Mouse (Mus musculus) kidney, embryonic 14.5 days (tissue): Measurements from ENCODE around the gene Cfap126. TPM values are rescaled to one million over a fixed set of nuclear protein-coding genes. Genes with fewer than 3 reads are reported as not detected.

ENCODE experiments used
- ATAC-seq: fragments of 200-750 bp; cut with Nextera tagmentation; 2 replicates; pipeline ENCODE4 v1.8.0; 2017; ENCODE audit warnings: moderate number of reproducible peaks, mild to moderate bottlenecking, moderate TSS enrichment, moderate library complexity; ENCODE audit not compliant: low FRiP score, low TSS enrichment
- H3K27ac ChIP-seq: fragments of 300-500 bp; sonication (generic); 2 replicates; pipeline ENCODE4 v1.5.1; 2014; ENCODE audit warnings: low read depth, mild to moderate bottlenecking, low read length, moderate library complexity, mixed read lengths
- H3K27me3 ChIP-seq: fragments of 300-500 bp; sonication (generic); 2 replicates; pipeline ENCODE4 v1.6.1; 2014; ENCODE audit warnings: mild to moderate bottlenecking, low read length; ENCODE audit not compliant: control insufficient read depth, insufficient read depth
- H3K36me3 ChIP-seq: fragments of 300-500 bp; sonication (generic); 2 replicates; pipeline ENCODE4 v1.6.1; 2014; ENCODE audit warnings: low read length, mixed read lengths; ENCODE audit not compliant: control insufficient read depth, insufficient read depth
- H3K4me1 ChIP-seq: fragments of 300-500 bp; sonication (generic); 2 replicates; pipeline ENCODE4 v1.6.1; 2014; ENCODE audit warnings: low read length, mixed read lengths; ENCODE audit not compliant: control insufficient read depth, insufficient read depth
- H3K4me2 ChIP-seq: fragments of 300-500 bp; sonication (generic); replicated peaks from 2 replicates; pipeline ENCODE4 v1.6.1; 2014; ENCODE audit warnings: low read depth, mild to moderate bottlenecking, low read length
- H3K4me3 ChIP-seq: fragments of 300-500 bp; sonication (generic); 2 replicates; pipeline ENCODE4 v1.5.1; 2014; ENCODE audit warnings: mild to moderate bottlenecking, low read length
- H3K9ac ChIP-seq: fragments of 300-500 bp; sonication (generic); 2 replicates; pipeline ENCODE4 v1.6.1; 2014; ENCODE audit warnings: low read depth, mild to moderate bottlenecking, low read length, moderate library complexity
- H3K9me3 ChIP-seq: fragments of 300-500 bp; sonication (generic); 2 replicates; pipeline ENCODE4 v1.6.1; 2016; ENCODE audit warnings: low read length; ENCODE audit not compliant: control insufficient read depth
- WGBS: fragments of 180-500 bp; shearing (Covaris S2); extraction: QIAGEN DNeasy Blood & Tissue Kit; methylation state at CpG from one replicate; pipeline ENCODE4 v1.1.7; 2014; 5-methylcytosine and 5-hydroxymethylcytosine counted together
- polyA plus RNA-seq: library from polyadenylated mRNA; unstranded; fragments of >200 nt; fragmentation: Nextera tagmentation; extraction: Ambion mirVana; gene quantifications from 2 replicates; pipeline ENCODE4 v1.2.1, GENCODE M21; 2014

The Cfap126 gene
- polyA plus RNA-seq, 1 experiment from 2014 or later = 2.9 TPM

GRCm38 (mm10) chr1:171112986-171113385 is 732 bp upstream of the Cfap126 start:
- H3K9me3 ChIP-seq = no peaks in the 10 kb centered on the region
- H3K27ac ChIP-seq = no peak overlapping the region
- H3K4me1 ChIP-seq = no peaks in the 10 kb centered on the region
- no peak overlapping the region for H3K4me3 ChIP-seq
- H3K27me3 ChIP-seq = no peaks in the 10 kb centered on the region; the same call in 1 of the 2 replicates
- no peak overlapping the region for H3K4me2 ChIP-seq
- no peaks in the 10 kb centered on the region for H3K36me3 ChIP-seq
- WGBS = 75% methylated on average over 4 of the region's 4 CpGs
- H3K9ac ChIP-seq = no peak overlapping the region
- no peak for ATAC-seq

- WGBS = 70% methylated on average over 4 of the region's 4 CpGs
- no peak overlapping the region for H3K4me3 ChIP-seq
- no peak overlapping the region for H3K27ac ChIP-seq
- H3K4me2 ChIP-seq = no peak overlapping the region
- H3K9me3 ChIP-seq = no peaks in the 10 kb centered on the region
- no peaks in the 10 kb centered on the region for H3K36me3 ChIP-seq
- no peak overlapping the region for H3K9ac ChIP-seq
- H3K27me3 ChIP-seq = no peaks in the 10 kb centered on the region; the same call in 1 of the 2 replicates
- H3K4me1 ChIP-seq = no peaks in the 10 kb centered on the region
- no peak for ATAC-seq
These were observed 2.6 kb downstream of the Cfap126 start for GRCm38 (mm10) chr1:171116280-171116679.

GRCm38 (mm10) chr1:171118269-171118684 is 4.6 kb downstream of the Cfap126 start:
- Histone ChIP-seq H3K27me3 (no peaks in the 10 kb centered on the region; the same call in 1 of the 2 replicates), H3K9me3 (no peaks in the 10 kb centered on the region), H3K9ac (no peak overlapping the region), H3K36me3 (no peaks in the 10 kb centered on the region), H3K4me2 (no peak overlapping the region), H3K4me3 (no peak overlapping the region), H3K4me1 (no peaks in the 10 kb centered on the region), H3K27ac (no peak overlapping the region)
- peak; percentile 8; the same call in 1 of the 2 replicates for ATAC-seq
- 9% methylated on average over 4 of the region's 4 CpGs for WGBS

GRCm38 (mm10) chr1:171118996-171119395 is 5.3 kb downstream of the Cfap126 start:
- H3K9me3 ChIP-seq = no peaks in the 10 kb centered on the region
- no peaks in the 10 kb centered on the region for H3K4me1 ChIP-seq
- no peaks in the 10 kb centered on the region for H3K36me3 ChIP-seq
- WGBS = 91% methylated on average over 5 of the region's 5 CpGs
- no peaks in the 10 kb centered on the region; the same call in 1 of the 2 replicates for H3K27me3 ChIP-seq
- no peak for ATAC-seq
- H3K27ac ChIP-seq = no peak overlapping the region
- no peak overlapping the region for H3K4me3 ChIP-seq
- H3K9ac ChIP-seq = no peak overlapping the region
- H3K4me2 ChIP-seq = no peak overlapping the region

GRCm38 (mm10) chr1:171119405-171119804 is 5.7 kb downstream of the Cfap126 start:
- 89% methylated on average over 14 of the region's 14 CpGs for WGBS
- H3K27me3 ChIP-seq = no peaks in the 10 kb centered on the region; the same call in 1 of the 2 replicates
- H3K9me3 ChIP-seq = no peaks in the 10 kb centered on the region
- H3K36me3 ChIP-seq = no peaks in the 10 kb centered on the region
- H3K27ac ChIP-seq = no peak overlapping the region
- no peak overlapping the region for H3K9ac ChIP-seq
- no peaks in the 10 kb centered on the region for H3K4me1 ChIP-seq
- no peak for ATAC-seq
- no peak overlapping the region for H3K4me3 ChIP-seq
- H3K4me2 ChIP-seq = no peak overlapping the region

GRCm38 (mm10) chr1:171120893-171121292 is 7.2 kb downstream of the Cfap126 start:
- Histone ChIP-seq H3K27ac (no peak overlapping the region), H3K36me3 (no peaks in the 10 kb centered on the region), H3K4me3 (no peak overlapping the region), H3K4me1 (no peaks in the 10 kb centered on the region), H3K9me3 (no peaks in the 10 kb centered on the region), H3K4me2 (no peak overlapping the region), H3K27me3 (no peaks in the 10 kb centered on the region; the same call in 1 of the 2 replicates), H3K9ac (no peak overlapping the region)
- 16% methylated on average over 3 of the region's 3 CpGs for WGBS
- peak; percentile 62; the same call in 1 of the 2 replicates for ATAC-seq

GRCm38 (mm10) chr1:171121839-171122238 is 8.1 kb downstream of the Cfap126 start:
- ATAC-seq = no peak
- 47% methylated on average over 5 of the region's 5 CpGs for WGBS

GRCm38 (mm10) chr1:171122932-171123331 is 9.2 kb downstream of the Cfap126 start:
- no peak overlapping the region for H3K27ac ChIP-seq
- no peak overlapping the region for H3K9ac ChIP-seq
- H3K4me1 ChIP-seq = no peaks in the 10 kb centered on the region
- no peak overlapping the region for H3K4me2 ChIP-seq
- no peaks in the 10 kb centered on the region for H3K27me3 ChIP-seq
- peaks cover 3% of the 10 kb centered on the region; the same call in 1 of the 2 replicates for H3K36me3 ChIP-seq
- H3K9me3 ChIP-seq = no peaks in the 10 kb centered on the region
- no peak for ATAC-seq
- no peak overlapping the region for H3K4me3 ChIP-seq
- 37% methylated on average over 7 of the region's 7 CpGs for WGBS

More at GRCm38 (mm10) chr1:171121839-171122238, 8.1 kb downstream of the Cfap126 start:
- H3K9ac ChIP-seq = no peak overlapping the region
- no peaks in the 10 kb centered on the region for H3K27me3 ChIP-seq
- H3K4me3 ChIP-seq = no peak overlapping the region
- no peaks in the 10 kb centered on the region for H3K9me3 ChIP-seq
- H3K4me2 ChIP-seq = no peak overlapping the region
- no peaks in the 10 kb centered on the region for H3K36me3 ChIP-seq
- H3K27ac ChIP-seq = no peak overlapping the region
- H3K4me1 ChIP-seq = no peaks in the 10 kb centered on the region

- H3K27ac ChIP-seq = no peak overlapping the region
- no peak overlapping the region for H3K4me2 ChIP-seq
- H3K36me3 ChIP-seq = peaks cover 17% of the 10 kb centered on the region; the same call in 1 of the 2 replicates
- no peaks in the 10 kb centered on the region for H3K9me3 ChIP-seq
- no peaks in the 10 kb centered on the region for H3K27me3 ChIP-seq
- WGBS = 89% methylated on average over 5 of the region's 5 CpGs
- no peak for ATAC-seq
- no peaks in the 10 kb centered on the region for H3K4me1 ChIP-seq
- H3K4me3 ChIP-seq = no peak overlapping the region
- H3K9ac ChIP-seq = no peak overlapping the region
These were observed 10.7 kb downstream of the Cfap126 start for GRCm38 (mm10) chr1:171124398-171124797.
